Mouse (Mus musculus) kidney, adult 2 months (tissue): ENCODE measurements at regions not wholly inside any gene's neighbourhood (a gene's known extent, or its start where the extent isn't known, plus 50 kb on each side); places are given as distances from the start of the nearest gene placed in this dataset.

Experiments used
- CTCF ChIP-seq: fragments of 200-500 bp; conservative IDR thresholded peaks from 2 replicates; pipeline ENCODE4 v1.5.1; 2011; ENCODE audit warnings: low read depth, mild to moderate bottlenecking, control low read depth, low read length, moderate library complexity, mixed read lengths; ENCODE audit not compliant: insufficient read depth, insufficient read length
- POLR2A ChIP-seq: fragments of 200-500 bp; IDR thresholded peaks from one replicate; pipeline ENCODE4 v1.6.1; 2011; ENCODE audit warnings: low read depth, low read length, control low read depth

DNA sequence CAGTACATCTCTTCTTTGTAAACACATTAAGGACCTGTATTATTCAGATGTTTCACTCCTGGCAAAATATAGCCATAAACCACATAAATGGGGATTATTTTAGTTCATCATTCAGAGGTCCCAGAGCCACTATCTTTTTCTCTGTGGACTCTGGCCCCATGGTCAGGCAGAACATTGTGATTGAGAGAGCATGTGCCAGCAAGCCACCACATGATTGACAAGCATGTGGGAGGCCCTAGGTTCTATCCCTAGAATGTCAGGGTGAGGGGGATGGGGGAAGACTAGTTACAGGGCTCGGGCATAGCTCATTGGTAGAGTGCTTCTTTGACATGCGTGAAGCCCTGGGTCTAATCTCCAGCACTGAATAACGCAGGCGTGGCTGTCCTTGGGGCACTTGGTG is 57.1 kb upstream of the Foxn2 start:
- no peak for TF ChIP-seq CTCF
- TF ChIP-seq POLR2A, result no peak
